Mouse (Mus musculus): ENCODE data around the gene Gfi1. TPM values are rescaled to one million over a fixed set of nuclear protein-coding genes. Genes with fewer than 3 reads are reported as not detected.

Gene Gfi1
- polyA plus RNA-seq (2015; fragmentation: Illumina TruSeq; extraction: RNeasy Lipid Tissue Mini Kit (QIAGEN cat#74804); ENCODE audit: low read depth, low replicate concordance) = not detected

GRCm38 (mm10) chr5:107725435-107726261, at the start of gene Gfi1:
Gene Gfi1, minus strand, starts transcription at chr5:107726036.

Other genes starting within 250 kb of the Gfi1 start
- 0.57 TPM for gene Gm42669, start 218.4 kb downstream of the Gfi1 start, polyA plus RNA-seq (2015; fragmentation: Illumina TruSeq; extraction: RNeasy Lipid Tissue Mini Kit (QIAGEN cat#74804); ENCODE audit: low read depth, low replicate concordance)
- 0.98 TPM for gene 1700028K03Rik, start 191.3 kb downstream of the Gfi1 start, polyA plus RNA-seq (2015; fragmentation: Illumina TruSeq; extraction: RNeasy Lipid Tissue Mini Kit (QIAGEN cat#74804); ENCODE audit: low read depth, low replicate concordance)
- 27.3 TPM for gene Rpap2, start 128.7 kb downstream of the Gfi1 start, polyA plus RNA-seq (2015; fragmentation: Illumina TruSeq; extraction: RNeasy Lipid Tissue Mini Kit (QIAGEN cat#74804); ENCODE audit: low read depth, low replicate concordance)
- 22.5 TPM for gene Glmn, start 128.1 kb downstream of the Gfi1 start, polyA plus RNA-seq (2015; fragmentation: Illumina TruSeq; extraction: RNeasy Lipid Tissue Mini Kit (QIAGEN cat#74804); ENCODE audit: low read depth, low replicate concordance)
- gene Ube2d2b, start 104.1 kb upstream of the Gfi1 start, polyA plus RNA-seq (2015; fragmentation: Illumina TruSeq; extraction: RNeasy Lipid Tissue Mini Kit (QIAGEN cat#74804); ENCODE audit: low read depth, low replicate concordance) = not detected
- gene Evi5, start 149.1 kb upstream of the Gfi1 start, polyA plus RNA-seq (2015; fragmentation: Illumina TruSeq; extraction: RNeasy Lipid Tissue Mini Kit (QIAGEN cat#74804); ENCODE audit: low read depth, low replicate concordance) = 53.5 TPM
- 350 TPM for gene Rpl5, start 174.5 kb upstream of the Gfi1 start, polyA plus RNA-seq (2015; fragmentation: Illumina TruSeq; extraction: RNeasy Lipid Tissue Mini Kit (QIAGEN cat#74804); ENCODE audit: low read depth, low replicate concordance)

All from brain, adult 10 weeks (tissue).